Mouse (Mus musculus) stomach, embryonic 16.5 days (tissue): ENCODE data around the gene Mapkap1. TPM values are rescaled to one million over a fixed set of nuclear protein-coding genes. Genes with fewer than 3 reads are reported as not detected.

Experiments used
- ATAC-seq: fragments of 200-750 bp; cut with Nextera tagmentation; 2 replicates; pipeline ENCODE4 v1.8.0; 2017; ENCODE audit warnings: moderate number of reproducible peaks, moderate TSS enrichment; ENCODE audit not compliant: insufficient read depth, low FRiP score
- H3K27ac ChIP-seq: fragments of 300-500 bp; sonication (generic); 2 replicates; pipeline ENCODE4 v1.5.1; 2014; ENCODE audit warnings: low read length
- H3K27me3 ChIP-seq: fragments of 300-500 bp; sonication (generic); 2 replicates; pipeline ENCODE4 v1.6.1; 2014; ENCODE audit warnings: low read length, control low read depth, mixed read lengths; ENCODE audit not compliant: control insufficient read depth, insufficient read depth
- H3K36me3 ChIP-seq: fragments of 300-500 bp; sonication (generic); 2 replicates; pipeline ENCODE4 v1.6.1; 2014; ENCODE audit warnings: low read length; ENCODE audit not compliant: control insufficient read depth, insufficient read depth
- H3K4me1 ChIP-seq: fragments of 300-500 bp; sonication (generic); 2 replicates; pipeline ENCODE4 v1.6.1; 2014; ENCODE audit warnings: low read length, control low read depth, mixed read lengths; ENCODE audit not compliant: control insufficient read depth, insufficient read depth
- H3K4me2 ChIP-seq: fragments of 300-500 bp; sonication (generic); 2 replicates; pipeline ENCODE4 v1.6.1; 2014; ENCODE audit warnings: low read depth, low read length, mixed read lengths
- H3K4me3 ChIP-seq: fragments of 300-500 bp; sonication (generic); replicated peaks from 2 replicates; pipeline ENCODE4 v1.5.1; 2014; ENCODE audit warnings: mild to moderate bottlenecking, low read length
- H3K9ac ChIP-seq: fragments of 300-500 bp; sonication (generic); 2 replicates; pipeline ENCODE4 v1.6.1; 2014; ENCODE audit warnings: low read length
- H3K9me3 ChIP-seq: fragments of 300-500 bp; sonication (generic); replicated peaks from 2 replicates; pipeline ENCODE4 v1.6.1; 2016; ENCODE audit warnings: low read length, control low read depth; ENCODE audit not compliant: control insufficient read depth
- WGBS: fragments of 180-500 bp; shearing (Covaris S2); extraction: QIAGEN DNeasy Blood & Tissue Kit; methylation state at CpG from one replicate; pipeline ENCODE4 v1.1.7; 2014; 5-methylcytosine and 5-hydroxymethylcytosine counted together
- polyA plus RNA-seq: library from polyadenylated mRNA; unstranded; fragments of >200 nt; fragmentation: Nextera tagmentation; extraction: Ambion mirVana; gene quantifications from 2 replicates; pipeline ENCODE4 v1.2.1, GENCODE M21; 2015

Gene Mapkap1
- polyA plus RNA-seq, 1 experiment from 2014 or later, result 66.9 TPM

GRCm38 (mm10) chr2:34600734-34601133 lies 194.2 kb downstream of the Mapkap1 start:
- Histone ChIP-seq H3K9ac (no peak overlapping the region), H3K4me1 (peaks cover 2% of the 10 kb centered on the region; the same call in 1 of the 2 replicates), H3K9me3 (no peaks in the 10 kb centered on the region), H3K4me2 (no peak overlapping the region), H3K36me3 (no peaks in the 10 kb centered on the region), H3K27ac (no peak overlapping the region), H3K4me3 (no peak overlapping the region), H3K27me3 (no peaks in the 10 kb centered on the region)
- ATAC-seq, result no peak
- 31% methylated on average over 7 of the region's 7 CpGs for WGBS

GRCm38 (mm10) chr2:34602111-34602541 lies 195.6 kb downstream of the Mapkap1 start:
- no peak overlapping the region for H3K27ac ChIP-seq
- no peak for ATAC-seq

GRCm38 (mm10) chr2:34602896-34603295 lies 196.3 kb downstream of the Mapkap1 start:
- Histone ChIP-seq H3K36me3 (no peaks in the 10 kb centered on the region; the same call in 1 of the 2 replicates), H3K4me3 (no peak overlapping the region), H3K27me3 (no peaks in the 10 kb centered on the region), H3K4me2 (no peak overlapping the region), H3K9me3 (no peaks in the 10 kb centered on the region), H3K27ac (no peak overlapping the region), H3K4me1 (peaks cover 2% of the 10 kb centered on the region; the same call in 1 of the 2 replicates), H3K9ac (no peak overlapping the region)
- no peak for ATAC-seq
- WGBS, result 73% methylated on average over 3 of the region's 3 CpGs

More at GRCm38 (mm10) chr2:34602111-34602541, 195.6 kb downstream of the Mapkap1 start:
- WGBS, result 41% methylated on average over 8 of the region's 8 CpGs
- H3K36me3 ChIP-seq, result no peaks in the 10 kb centered on the region; the same call in 1 of the 2 replicates
- H3K9ac ChIP-seq, result no peak overlapping the region
- no peak overlapping the region for H3K4me2 ChIP-seq
- H3K9me3 ChIP-seq, result no peaks in the 10 kb centered on the region
- peaks cover 2% of the 10 kb centered on the region; the same call in 1 of the 2 replicates for H3K4me1 ChIP-seq
- H3K27me3 ChIP-seq, result no peaks in the 10 kb centered on the region
- no peak overlapping the region for H3K4me3 ChIP-seq

GRCm38 (mm10) chr2:34603653-34604214 lies 197.2 kb downstream of the Mapkap1 start:
- no peaks in the 10 kb centered on the region; the same call in 1 of the 2 replicates for H3K36me3 ChIP-seq
- H3K4me1 ChIP-seq, result peaks cover 2% of the 10 kb centered on the region; the same call in 1 of the 2 replicates
- ATAC-seq, result no peak
- H3K9ac ChIP-seq, result no peak overlapping the region
- H3K4me2 ChIP-seq, result no peak overlapping the region
- WGBS, result 54% methylated on average over 14 of the region's 14 CpGs
- no peaks in the 10 kb centered on the region for H3K27me3 ChIP-seq
- no peak overlapping the region for H3K4me3 ChIP-seq
- no peak overlapping the region for H3K27ac ChIP-seq
- H3K9me3 ChIP-seq, result no peaks in the 10 kb centered on the region

- no peak for ATAC-seq
- Histone ChIP-seq H3K4me1 (peaks cover 2% of the 10 kb centered on the region; the same call in 1 of the 2 replicates), H3K36me3 (no peaks in the 10 kb centered on the region; the same call in 1 of the 2 replicates), H3K4me3 (no peak overlapping the region), H3K4me2 (no peak overlapping the region), H3K9me3 (no peaks in the 10 kb centered on the region), H3K27ac (no peak overlapping the region), H3K9ac (no peak overlapping the region), H3K27me3 (no peaks in the 10 kb centered on the region)
- WGBS, result 43% methylated on average over 3 of the region's 3 CpGs
Observed at GRCm38 (mm10) chr2:34605040-34605439, 198.5 kb downstream of the Mapkap1 start.

- no peak for ATAC-seq
- no peaks in the 10 kb centered on the region for H3K4me1 ChIP-seq
- H3K4me2 ChIP-seq, result no peak overlapping the region
- no peaks in the 10 kb centered on the region for H3K9me3 ChIP-seq
- no peaks in the 10 kb centered on the region for H3K27me3 ChIP-seq
- no peak overlapping the region for H3K4me3 ChIP-seq
- H3K9ac ChIP-seq, result no peak overlapping the region
- H3K36me3 ChIP-seq, result no peaks in the 10 kb centered on the region; the same call in 1 of the 2 replicates
- WGBS, result 72% methylated on average over 3 of the region's 3 CpGs
- no peak overlapping the region for H3K27ac ChIP-seq
Observed at GRCm38 (mm10) chr2:34608917-34609316, 202.3 kb downstream of the Mapkap1 start.

- WGBS, result 55% methylated on average over 4 of the region's 4 CpGs
- no peak overlapping the region for H3K27ac ChIP-seq
- H3K27me3 ChIP-seq, result no peaks in the 10 kb centered on the region
- H3K4me3 ChIP-seq, result no peak overlapping the region
- no peaks in the 10 kb centered on the region; the same call in 1 of the 2 replicates for H3K36me3 ChIP-seq
- no peaks in the 10 kb centered on the region for H3K4me1 ChIP-seq
- H3K9me3 ChIP-seq, result no peaks in the 10 kb centered on the region
- H3K4me2 ChIP-seq, result no peak overlapping the region
- no peak for ATAC-seq
- no peak overlapping the region for H3K9ac ChIP-seq
Observed at GRCm38 (mm10) chr2:34609516-34609915, 202.9 kb downstream of the Mapkap1 start.

- 51% methylated on average over 10 of the region's 10 CpGs for WGBS
- Histone ChIP-seq H3K36me3 (no peaks in the 10 kb centered on the region; the same call in 1 of the 2 replicates), H3K4me2 (no peak overlapping the region), H3K4me1 (peaks cover 4% of the 10 kb centered on the region; the same call in 1 of the 2 replicates), H3K27ac (no peak overlapping the region), H3K9ac (no peak overlapping the region), H3K9me3 (no peaks in the 10 kb centered on the region), H3K27me3 (no peaks in the 10 kb centered on the region), H3K4me3 (no peak overlapping the region)
- ATAC-seq, result no peak
Observed at GRCm38 (mm10) chr2:34620778-34621415, 214.3 kb downstream of the Mapkap1 start.

- Histone ChIP-seq H3K4me2 (no peak overlapping the region), H3K4me1 (peaks cover 4% of the 10 kb centered on the region; the same call in 1 of the 2 replicates), H3K9ac (no peak overlapping the region), H3K27ac (no peak overlapping the region), H3K4me3 (no peak overlapping the region), H3K27me3 (no peaks in the 10 kb centered on the region), H3K36me3 (no peaks in the 10 kb centered on the region; the same call in 1 of the 2 replicates), H3K9me3 (no peaks in the 10 kb centered on the region)
- WGBS, result 87% methylated on average over 8 of the region's 8 CpGs
- no peak for ATAC-seq
Observed at GRCm38 (mm10) chr2:34621485-34621884, 214.9 kb downstream of the Mapkap1 start.
